Mouse (Mus musculus) CH12.LX (cell line): ENCODE measurements around the gene Tmem191c. TPM values are rescaled to one million over a fixed set of nuclear protein-coding genes. Genes with fewer than 3 reads are reported as not detected.

Experiments used
- DNase-seq: peaks from one replicate; pipeline ENCODE4 v3.0.0-alpha.2; 2013; ENCODE audit errors: extremely low read depth
- H3K27ac ChIP-seq: 2 replicates; pipeline ENCODE4 v1.5.1; 2012; ENCODE audit warnings: low read depth, mild to moderate bottlenecking, control low read depth, moderate library complexity; ENCODE audit not compliant: insufficient read depth
- H3K27me3 ChIP-seq: replicated peaks from 2 replicates; pipeline ENCODE3; 2012; ENCODE audit warnings: inconsistent platforms
- H3K36me3 ChIP-seq, 2 experiments: replicated peaks in 1 of 2; 2 replicates each; pipeline versions ENCODE3 to v1.6.1; 2012; ENCODE audit warnings: inconsistent platforms in 1 of 2, low read length in 1 of 2, mild to moderate bottlenecking in 1 of 2, mixed read lengths in 1 of 2, moderate library complexity in 1 of 2; ENCODE audit not compliant: control insufficient read depth in 1 of 2, insufficient read depth in 1 of 2
- H3K4me1 ChIP-seq, 2 experiments: 2 replicates each; pipeline ENCODE4 v1.6.1; 2012; ENCODE audit warnings: inconsistent platforms in 1 of 2, moderate library complexity in 1 of 2; ENCODE audit not compliant: insufficient read depth in 2 of 2, control insufficient read depth in 1 of 2
- H3K4me2 ChIP-seq: 2 replicates; pipeline ENCODE4 v1.6.1; 2012; ENCODE audit warnings: low read depth, mild to moderate bottlenecking, control low read depth; ENCODE audit not compliant: poor library complexity, insufficient read depth, severe bottlenecking
- H3K4me3 ChIP-seq, 3 experiments: fragments of 150-350 bp in 1 of 3; sonication (generic) in 1 of 3; replicated peaks in 1 of 3; 2 replicates each; pipeline versions ENCODE3 to v1.5.1; 2011 to 2012; ENCODE audit warnings: low read depth in 2 of 3, low read length in 2 of 3, mild to moderate bottlenecking in 2 of 3, moderate library complexity in 2 of 3, control low read depth in 1 of 3, improper control_type of control experiment in 1 of 3, inconsistent platforms in 1 of 3, mixed read lengths in 1 of 3; ENCODE audit not compliant: poor library complexity in 1 of 3
- H3K79me2 ChIP-seq: replicated peaks from 2 replicates; pipeline ENCODE4 v1.6.1; 2012; ENCODE audit warnings: mild to moderate bottlenecking, moderate library complexity; ENCODE audit not compliant: control insufficient read depth, poor library complexity, insufficient read depth, severe bottlenecking; ENCODE audit errors: extremely low read depth
- H3K9ac ChIP-seq: 2 replicates; pipeline ENCODE4 v1.6.1; 2012; ENCODE audit warnings: low read depth, mild to moderate bottlenecking, control low read depth, moderate library complexity; ENCODE audit not compliant: insufficient read depth
- H3K9me3 ChIP-seq: replicated peaks from 2 replicates; pipeline ENCODE3; 2012; ENCODE audit warnings: low read length, inconsistent platforms, mixed read lengths
- BHLHE40 ChIP-seq: IDR thresholded peaks from 2 replicates; pipeline ENCODE4 v1.6.1; 2011; ENCODE audit warnings: mild to moderate bottlenecking, low read depth, low read length, improper control_type of control experiment
- CHD1 ChIP-seq: IDR thresholded peaks from 2 replicates; pipeline ENCODE4 v1.6.1; 2012; ENCODE audit warnings: low read depth, low read length, improper control_type of control experiment, inconsistent platforms
- CHD2 ChIP-seq: IDR thresholded peaks from 2 replicates; pipeline ENCODE4 v1.6.1; 2011; ENCODE audit warnings: low read length, improper control_type of control experiment
- ELF1 ChIP-seq: IDR thresholded peaks from 2 replicates; pipeline ENCODE4 v1.6.1; 2014; ENCODE audit warnings: low read depth, mild to moderate bottlenecking, inconsistent platforms, low read length, improper control_type of control experiment
- EP300 ChIP-seq: IDR thresholded peaks from 2 replicates; pipeline ENCODE4 v1.6.1; 2011; ENCODE audit warnings: low read length, improper control_type of control experiment
- ETS1 ChIP-seq: conservative IDR thresholded peaks from 2 replicates; pipeline ENCODE4 v1.6.1; 2012; ENCODE audit warnings: low read depth, mild to moderate bottlenecking, inconsistent platforms, low read length, improper control_type of control experiment, moderate library complexity
- GABPA ChIP-seq: IDR thresholded peaks from 2 replicates; pipeline ENCODE4 v1.6.1; 2012; ENCODE audit warnings: low read depth, low read length, improper control_type of control experiment, inconsistent platforms; ENCODE audit not compliant: insufficient replicate concordance
- IRF4 ChIP-seq: IDR thresholded peaks from 2 replicates; pipeline ENCODE4 v1.6.1; 2014; ENCODE audit warnings: low read depth, mild to moderate bottlenecking, inconsistent platforms, low read length, improper control_type of control experiment
- JUN ChIP-seq: IDR thresholded peaks from 2 replicates; pipeline ENCODE4 v1.6.1; 2011; ENCODE audit warnings: low read depth, mild to moderate bottlenecking, low read length, improper control_type of control experiment, moderate library complexity; ENCODE audit not compliant: insufficient read depth
- JUND ChIP-seq: conservative IDR thresholded peaks from 2 replicates; pipeline ENCODE4 v1.6.1; 2011; ENCODE audit warnings: low read depth, low read length, improper control_type of control experiment
- MAFK ChIP-seq: IDR thresholded peaks from 2 replicates; pipeline ENCODE4 v1.6.1; 2011; ENCODE audit warnings: low read length, improper control_type of control experiment; ENCODE audit not compliant: insufficient replicate concordance
- MAX ChIP-seq: IDR thresholded peaks from 2 replicates; pipeline ENCODE4 v1.6.1; 2011; ENCODE audit warnings: low read length, improper control_type of control experiment
- MAZ ChIP-seq: IDR thresholded peaks from 2 replicates; pipeline ENCODE4 v1.6.1; 2012; ENCODE audit warnings: low read depth, mild to moderate bottlenecking, inconsistent platforms, low read length, improper control_type of control experiment, moderate library complexity
- MEF2A ChIP-seq: IDR thresholded peaks from 2 replicates; pipeline ENCODE4 v1.6.1; 2014; ENCODE audit warnings: low read depth, mild to moderate bottlenecking, inconsistent platforms, low read length, improper control_type of control experiment, borderline replicate concordance
- MXI1 ChIP-seq: IDR thresholded peaks from 2 replicates; pipeline ENCODE4 v1.6.1; 2011; ENCODE audit warnings: mild to moderate bottlenecking, low read depth, low read length, improper control_type of control experiment
- MYC ChIP-seq: IDR thresholded peaks from 2 replicates; pipeline ENCODE4 v1.6.1; 2011; ENCODE audit warnings: low read depth, mild to moderate bottlenecking, improper control_type of control experiment, low read length
- NELFE ChIP-seq: IDR thresholded peaks from 2 replicates; pipeline ENCODE4 v1.6.1; 2011; ENCODE audit warnings: low read depth, low read length, improper control_type of control experiment
- POLR2A ChIP-seq: IDR thresholded peaks from 2 replicates; pipeline ENCODE4 v1.6.1; 2011; ENCODE audit warnings: low read depth, mild to moderate bottlenecking, improper control_type of control experiment, low read length
- RAD21 ChIP-seq: IDR thresholded peaks from 2 replicates; pipeline ENCODE4 v1.6.1; 2011; ENCODE audit warnings: low read depth, mild to moderate bottlenecking, low read length, improper control_type of control experiment, moderate library complexity
- RCOR1 ChIP-seq: conservative IDR thresholded peaks from 2 replicates; pipeline ENCODE4 v1.6.1; 2012; ENCODE audit warnings: low read depth, mild to moderate bottlenecking, inconsistent platforms, low read length, improper control_type of control experiment
- SIN3A ChIP-seq: IDR thresholded peaks from 2 replicates; pipeline ENCODE4 v1.6.1; 2012; ENCODE audit warnings: low read length, improper control_type of control experiment, inconsistent platforms
- TBP ChIP-seq: conservative IDR thresholded peaks from 2 replicates; pipeline ENCODE4 v1.6.1; 2011; ENCODE audit warnings: low read depth, low read length, improper control_type of control experiment
- UBTF ChIP-seq: IDR thresholded peaks from 2 replicates; pipeline ENCODE4 v1.6.1; 2012; ENCODE audit warnings: low read depth, mild to moderate bottlenecking, inconsistent platforms, low read length, improper control_type of control experiment, moderate library complexity
- USF1 ChIP-seq: IDR thresholded peaks from 2 replicates; pipeline ENCODE4 v1.6.1; 2014; ENCODE audit warnings: low read depth, mild to moderate bottlenecking, inconsistent platforms, low read length, improper control_type of control experiment
- USF2 ChIP-seq: conservative IDR thresholded peaks from 2 replicates; pipeline ENCODE4 v1.6.1; 2011; ENCODE audit warnings: low read depth, low read length, improper control_type of control experiment
- ZKSCAN1 ChIP-seq: IDR thresholded peaks from 2 replicates; pipeline ENCODE4 v1.6.1; 2012; ENCODE audit warnings: low read depth, inconsistent platforms, low read length, improper control_type of control experiment, borderline replicate concordance
- ZNF384 ChIP-seq: IDR thresholded peaks from 2 replicates; pipeline ENCODE4 v1.6.1; 2012; ENCODE audit warnings: low read depth, low read length, improper control_type of control experiment, inconsistent platforms
- dilution Hi-C: fragments of 300-500 bp; cut with MboI; formaldehyde crosslinking; loops from 2 replicates; pipeline ENCODE4 v1.14.3; 2020; ENCODE audit warnings: low sequenced_read_pairs; ENCODE audit not compliant: extremely low pct_unique_long_range_greater_than_20kb, extremely low pct_ligation_motif_present
- in situ Hi-C: fragments of 300-500 bp; cut with MboI; formaldehyde crosslinking; loops from 3 replicates; pipeline ENCODE4 v1.14.3; 2019; ENCODE audit warnings: low sequenced_read_pairs, low pct_ligation_motif_present, low pct_unique_long_range_greater_than_20kb, mixed read lengths
- polyA plus RNA-seq: library from polyadenylated mRNA; unstranded; fragments of >175 nt; gene quantifications from 2 replicates; pipeline ENCODE4 v1.2.1, GENCODE M21; 2012; ENCODE audit warnings: low read depth; ENCODE audit not compliant: insufficient read length
- total RNA-seq, 2 experiments: library from RNA; depleted of rRNA; stranded (reverse); fragments of 300-350 nt in 1 of 2; fragments of >200 nt in 1 of 2; gene quantifications; 2 replicates each; pipeline ENCODE4 v1.2.3; 2012 to 2014

Gene Tmem191c
- total and polyA plus RNA-seq, 3 experiments, result 2.6 to 11.3 (median 7.9) TPM

DNA sequence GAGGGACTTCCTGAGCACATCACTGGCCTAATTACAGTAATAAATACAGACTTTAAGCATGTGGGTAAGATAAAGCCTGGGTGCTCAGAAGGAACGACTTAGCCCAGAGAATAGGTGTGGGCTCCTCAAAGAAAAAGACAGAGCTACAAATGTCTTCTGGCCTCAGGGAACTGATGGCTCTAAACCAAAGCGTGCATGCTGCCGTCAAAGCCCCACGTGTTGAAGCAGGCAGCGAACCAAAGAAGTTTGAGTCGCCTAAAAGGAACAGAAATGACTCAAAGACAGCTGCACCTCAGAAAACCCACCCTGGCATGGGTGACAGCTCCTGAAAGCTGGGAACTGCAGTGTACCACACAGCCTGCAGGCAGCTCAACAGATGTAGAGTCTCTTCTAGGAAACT, 4.0 kb upstream of the Tmem191c start:
- in situ Hi-C loops, result no loop called here
- no peak overlapping the region for H3K27ac ChIP-seq

GRCm38 (mm10) chr16:17276164-17277151, 581 bp downstream of the Tmem191c start:
- Histone ChIP-seq H3K9me3 (no peaks in the 10 kb centered on the region), H3K4me2 (peak overlapping the region; percentile 68), H3K79me2 (no peaks in the 10 kb centered on the region), H3K27me3 (peaks cover 2% of the 10 kb centered on the region), H3K4me3 (peak overlapping the region; percentile 31 to 51 (median 50)), H3K9ac (peak overlapping the region; percentile 27; the same call in 1 of the 2 replicates), H3K36me3 (peaks cover 28 to 49% of the 10 kb centered on the region in 2 experiments), H3K4me1 (peaks cover 4 to 14% of the 10 kb centered on the region in 2 experiments; a peak in 2 of 4 replicates), H3K27ac (no peak overlapping the region)
- peak; percentile 94 for DNase-seq
- dilution Hi-C loops (no loop called here), in situ Hi-C loops (no loop called here)
- peak; percentile 64 for TF ChIP-seq UBTF
- TF ChIP-seq JUN, result no peak
- no peak for TF ChIP-seq JUND
- no peak for TF ChIP-seq MAFK
- no peak for TF ChIP-seq USF2
- peak; percentile 69; the same call in 1 of the 2 replicates for TF ChIP-seq SIN3A
- TF ChIP-seq RCOR1, result no peak
- TF ChIP-seq IRF4, result peak; percentile 75; the same call in 1 of the 2 replicates
- TF ChIP-seq MYC, result no peak
- peak; percentile 73; the same call in 1 of the 2 replicates for TF ChIP-seq MAX
- TF ChIP-seq ZNF384, result no peak
- no peak for TF ChIP-seq CHD2
- peak; percentile 82 for TF ChIP-seq MEF2A
- peak; percentile 74; the same call in 1 of the 2 replicates for TF ChIP-seq ELF1
- TF ChIP-seq GABPA, result no peak
- TF ChIP-seq MXI1, result peak; percentile 72
- no peak for TF ChIP-seq ZKSCAN1
- TF ChIP-seq POLR2A, result peak; percentile 44
- TF ChIP-seq RAD21, result peak; percentile 97
- TF ChIP-seq CHD1, result no peak
- TF ChIP-seq NELFE, result peak; percentile 32; the same call in 1 of the 2 replicates
- TF ChIP-seq BHLHE40, result peak; percentile 57
- TF ChIP-seq TBP, result no peak

More for the DNA sequence above, 4.0 kb upstream of the Tmem191c start:
- Histone ChIP-seq H3K4me3 (no peak overlapping the region), H3K4me2 (no peak overlapping the region), H3K36me3 (peaks cover 0 to 9% of the 10 kb centered on the region in 2 experiments), H3K9me3 (peaks cover 6% of the 10 kb centered on the region), H3K27me3 (peaks cover 2% of the 10 kb centered on the region), H3K4me1 (peaks cover 4 to 14% of the 10 kb centered on the region in 2 experiments; a peak in 2 of 4 replicates), H3K79me2 (no peaks in the 10 kb centered on the region), H3K9ac (no peak overlapping the region)
- dilution Hi-C loops, result no loop called here
- no peak for TF ChIP-seq MAZ
- no peak for TF ChIP-seq CHD1
- TF ChIP-seq SIN3A, result peak; percentile 52; the same call in 1 of the 2 replicates
- 0 out of 2 replicates have a peak, but pooled peaks have one; percentile 31 for TF ChIP-seq RCOR1
- no peak for TF ChIP-seq GABPA
- TF ChIP-seq ZKSCAN1, result no peak
- no peak for TF ChIP-seq ELF1
- TF ChIP-seq MAX, result peak; percentile 90
- TF ChIP-seq EP300, result peak; percentile 52; the same call in 1 of the 2 replicates
- peak; percentile 89 for TF ChIP-seq MYC
- peak; percentile 41; the same call in 1 of the 2 replicates for TF ChIP-seq MXI1
- TF ChIP-seq CHD2, result no peak
- TF ChIP-seq ETS1, result peak; percentile 30; the same call in 1 of the 2 replicates
- TF ChIP-seq BHLHE40, result peak; percentile 57
- TF ChIP-seq USF1, result no peak
- peak; percentile 35; the same call in 1 of the 2 replicates for TF ChIP-seq IRF4
- DNase-seq, result peak; percentile 54
